Mouse (Mus musculus): Measurements from ENCODE around the gene Batf. TPM values are rescaled to one million over a fixed set of nuclear protein-coding genes. Genes with fewer than 3 reads are reported as not detected.
"Not testable (repeated sequence)": the region's sequence is repeated elsewhere in the genome, so short reads cannot be mapped to it uniquely, and the experiment has no call there.

The Batf gene
- polyA plus RNA-seq, 1 experiment, result not detected

DNA sequence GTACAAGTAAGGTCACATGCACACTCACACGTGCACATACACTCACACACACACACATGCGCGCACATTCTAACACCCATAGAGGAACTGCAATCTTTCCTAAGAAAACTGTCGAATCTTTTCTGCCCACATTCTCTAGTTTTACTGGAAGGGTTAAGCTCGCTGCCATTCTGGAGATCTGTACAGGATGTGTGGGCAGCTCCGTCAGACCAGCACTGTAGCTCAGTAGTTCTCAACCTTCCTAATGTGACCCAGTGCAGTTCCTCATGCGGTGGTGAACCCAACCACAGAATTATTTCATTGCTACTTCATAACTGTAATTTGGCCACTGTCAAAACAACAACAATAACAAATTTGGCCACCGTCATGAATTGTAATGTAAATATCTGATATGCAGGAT lies 12.6 kb upstream of the Batf start:
- H3K4me3 ChIP-seq (ENCODE audit: insufficient read depth, low read depth, low read length), result no peak overlapping the region

DNA sequence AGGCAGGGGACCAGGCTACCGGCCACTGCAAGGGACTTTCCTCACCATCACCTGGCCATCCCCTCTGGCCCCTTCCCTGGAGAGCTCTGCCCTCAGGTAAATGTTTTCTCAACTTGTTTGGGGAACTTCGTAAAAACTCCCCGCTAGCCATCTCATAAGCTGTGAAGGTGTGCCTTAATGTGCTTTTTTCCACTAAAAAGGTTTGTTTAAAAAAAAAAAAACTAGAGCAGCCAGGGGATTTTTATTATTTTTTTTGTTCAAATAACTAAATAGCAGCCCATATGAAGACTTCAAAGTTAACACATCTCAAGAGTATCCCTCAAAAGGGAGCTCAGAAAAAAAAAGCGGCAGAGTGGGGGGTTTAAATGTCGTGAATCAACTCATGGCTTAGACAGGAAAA lies 7.4 kb upstream of the Batf start:
- Histone ChIP-seq H3K27ac (ENCODE audit: insufficient read depth, low read depth, low read length) (no peak overlapping the region), H3K4me3 (ENCODE audit: insufficient read depth, low read depth, low read length) (no peak overlapping the region), H3K4me1 (ENCODE audit: control insufficient read depth, insufficient read depth, low read length) (no peaks in the 10 kb centered on the region)
- TF ChIP-seq POLR2A (IDR thresholded peaks at IDR 0.05; ENCODE audit: insufficient read depth, low read depth, low read length), result no peak
- TF ChIP-seq CTCF (IDR thresholded peaks at IDR 0.05; ENCODE audit: insufficient read depth, low read depth, low read length), result no peak
- 89% methylated on average over 5 of the region's 5 CpGs for WGBS

More for the DNA sequence above, 12.6 kb upstream of the Batf start:
- WGBS, result 94% methylated on average over 8 of the region's 8 CpGs
- TF ChIP-seq POLR2A (IDR thresholded peaks at IDR 0.05; ENCODE audit: insufficient read depth, low read depth, low read length) (no peak), CTCF (IDR thresholded peaks at IDR 0.05; ENCODE audit: insufficient read depth, low read depth, low read length) (no peak)
- no peak overlapping the region for H3K27ac ChIP-seq (ENCODE audit: insufficient read depth, low read depth, low read length)
- H3K4me1 ChIP-seq (ENCODE audit: control insufficient read depth, insufficient read depth, low read length), result peaks cover 4% of the 10 kb centered on the region

DNA sequence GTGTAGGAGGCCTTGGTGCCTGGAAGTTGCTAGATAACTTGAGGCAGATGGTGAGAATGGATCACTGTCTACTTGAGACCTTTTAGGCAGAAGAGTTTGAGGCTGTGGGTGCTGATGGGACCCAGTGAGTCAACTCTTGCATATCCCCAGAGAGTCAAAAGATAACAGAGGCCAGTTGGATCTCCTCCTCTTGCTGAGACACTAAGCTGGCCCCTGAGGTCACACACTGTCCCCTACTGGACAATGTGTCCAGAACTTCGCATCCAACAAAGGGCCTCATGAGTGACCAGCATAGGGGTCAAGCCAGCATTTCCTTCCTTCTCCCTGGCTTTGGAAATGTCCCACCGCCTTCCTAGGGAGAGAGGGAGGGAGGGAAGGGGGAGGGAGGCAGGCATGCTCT lies 6.7 kb upstream of the Batf start:
- TF ChIP-seq CTCF (IDR thresholded peaks at IDR 0.05; ENCODE audit: insufficient read depth, low read depth, low read length) (no peak), POLR2A (IDR thresholded peaks at IDR 0.05; ENCODE audit: insufficient read depth, low read depth, low read length) (no peak)
- Histone ChIP-seq H3K4me1 (ENCODE audit: control insufficient read depth, insufficient read depth, low read length) (no peaks in the 10 kb centered on the region), H3K27ac (ENCODE audit: insufficient read depth, low read depth, low read length) (no peak overlapping the region), H3K4me3 (ENCODE audit: insufficient read depth, low read depth, low read length) (no peak overlapping the region)
- 74% methylated on average over 2 of the region's 2 CpGs for WGBS

DNA sequence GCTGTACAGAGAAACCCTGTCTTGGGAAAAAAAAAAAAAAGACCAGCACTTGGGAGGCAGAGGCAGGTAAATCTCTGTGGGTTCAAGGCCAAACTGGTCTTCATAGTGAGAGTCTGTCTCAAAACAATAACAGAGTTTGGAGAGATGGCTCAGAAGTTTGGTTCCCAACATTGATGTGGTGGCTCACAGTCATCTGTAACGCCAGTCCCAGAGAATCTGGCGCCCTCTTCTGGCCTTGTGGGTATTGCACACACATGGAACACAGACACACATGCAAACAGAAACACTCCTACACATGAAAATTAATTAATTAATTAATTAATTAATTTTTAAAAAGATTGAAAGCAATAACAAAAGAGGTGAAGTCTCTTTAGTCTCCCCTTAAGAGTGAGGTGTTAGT lies 4.1 kb upstream of the Batf start:
- 50% methylated on average over 2 of the region's 2 CpGs for WGBS
- TF ChIP-seq POLR2A (IDR thresholded peaks at IDR 0.05; ENCODE audit: insufficient read depth, low read depth, low read length), result no peak
- TF ChIP-seq CTCF (IDR thresholded peaks at IDR 0.05; ENCODE audit: insufficient read depth, low read depth, low read length), result no peak
- Histone ChIP-seq H3K27ac (ENCODE audit: insufficient read depth, low read depth, low read length) (no peak overlapping the region), H3K4me3 (ENCODE audit: insufficient read depth, low read depth, low read length) (no peak overlapping the region), H3K4me1 (ENCODE audit: control insufficient read depth, insufficient read depth, low read length) (no peaks in the 10 kb centered on the region)

DNA sequence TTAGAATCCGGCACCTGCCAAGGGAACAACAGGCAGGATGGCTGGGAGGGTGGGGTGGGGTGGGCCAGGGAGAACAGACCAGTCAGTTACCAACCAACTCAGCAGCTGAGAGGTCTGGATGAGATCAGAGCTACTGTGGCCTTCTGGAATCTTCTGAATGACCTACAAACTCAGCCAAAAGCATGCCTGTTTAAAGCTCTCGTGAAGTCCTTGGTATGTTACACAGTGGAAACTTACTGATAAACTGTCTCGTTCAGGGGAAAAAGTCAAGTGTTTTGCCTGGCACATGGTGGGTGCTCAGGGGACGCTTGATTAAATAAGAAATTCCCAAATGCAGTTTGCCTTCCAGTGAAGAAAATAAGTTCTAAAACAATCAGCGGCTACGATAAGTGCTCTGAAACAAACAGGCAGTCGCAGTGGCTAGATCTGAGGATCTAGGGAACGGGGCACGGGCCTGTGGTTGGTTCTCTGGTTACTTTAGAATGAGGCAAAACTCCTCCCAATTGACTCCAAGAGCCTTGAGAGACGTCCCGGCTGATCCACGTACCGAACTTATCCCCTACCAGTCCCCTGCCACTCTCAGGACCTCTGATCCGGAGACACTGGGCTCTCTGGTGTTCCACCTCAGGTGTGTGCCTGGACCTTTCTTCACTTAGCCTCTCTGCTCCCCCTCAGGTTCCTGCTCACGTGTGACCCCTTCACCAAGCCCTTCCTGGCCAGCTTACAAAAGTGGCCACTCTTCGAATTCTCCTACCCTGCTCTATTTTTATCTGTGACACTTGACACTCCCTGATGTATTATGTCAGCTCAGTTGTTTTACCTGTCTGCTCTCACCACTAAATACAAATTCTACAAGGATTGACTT lies 1.8 kb upstream of the Batf start:
- TF ChIP-seq POLR2A (IDR thresholded peaks at IDR 0.05; ENCODE audit: insufficient read depth, low read depth, low read length) (no peak), CTCF (IDR thresholded peaks at IDR 0.05; ENCODE audit: insufficient read depth, low read depth, low read length) (no peak)
- no peak overlapping the region for H3K4me3 ChIP-seq (ENCODE audit: insufficient read depth, low read depth, low read length)
- WGBS, result 87% methylated on average over 16 of the region's 16 CpGs
- no peaks in the 10 kb centered on the region for H3K4me1 ChIP-seq (ENCODE audit: control insufficient read depth, insufficient read depth, low read length)
- H3K27ac ChIP-seq (ENCODE audit: insufficient read depth, low read depth, low read length), result no peak overlapping the region

DNA sequence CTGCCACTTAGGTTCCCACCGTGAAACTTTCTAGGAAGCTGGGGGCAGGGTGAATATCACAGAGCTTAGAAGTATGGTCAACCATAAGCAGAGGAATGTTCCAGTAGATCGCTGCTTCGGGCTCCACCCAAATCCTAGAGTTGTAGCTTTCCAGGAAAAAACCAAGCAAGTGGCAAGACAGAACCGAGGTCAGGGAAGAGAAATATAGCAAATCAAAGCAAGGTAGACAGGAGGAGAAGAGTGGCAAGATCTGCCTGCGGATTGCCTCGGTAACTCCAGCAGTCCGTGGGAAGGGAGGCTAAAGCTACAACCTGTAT lies 706 bp downstream of the Batf start:
- Histone ChIP-seq H3K4me1 (ENCODE audit: control insufficient read depth, insufficient read depth, low read length) (no peaks in the 10 kb centered on the region), H3K4me3 (ENCODE audit: insufficient read depth, low read depth, low read length) (no peak overlapping the region), H3K27ac (ENCODE audit: insufficient read depth, low read depth, low read length) (no peak overlapping the region)
- TF ChIP-seq POLR2A (IDR thresholded peaks at IDR 0.05; ENCODE audit: insufficient read depth, low read depth, low read length) (no peak), CTCF (IDR thresholded peaks at IDR 0.05; ENCODE audit: insufficient read depth, low read depth, low read length) (no peak)
- WGBS, result 78% methylated on average over 7 of the region's 7 CpGs

DNA sequence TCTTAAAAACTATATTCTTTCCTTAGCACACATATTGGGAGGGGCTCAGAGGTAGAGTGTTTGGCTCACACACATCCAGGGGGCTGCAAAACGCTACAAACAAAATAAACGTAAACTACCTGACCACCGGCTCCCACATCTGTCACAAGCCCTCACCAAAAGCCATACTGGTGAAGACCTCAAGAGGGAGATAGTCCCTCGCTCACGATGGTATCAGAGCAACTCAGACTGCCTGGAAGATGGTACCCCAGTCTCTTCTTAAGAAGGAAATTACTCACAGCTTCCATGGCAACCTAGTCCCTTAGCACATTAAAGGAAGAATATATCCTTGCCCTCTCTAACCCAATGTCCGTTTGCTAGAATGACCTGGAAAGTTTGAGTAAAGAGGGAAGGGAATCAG lies 1.4 kb downstream of the Batf start:
- no peak overlapping the region for H3K27ac ChIP-seq (ENCODE audit: insufficient read depth, low read depth, low read length)
- TF ChIP-seq CTCF (IDR thresholded peaks at IDR 0.05; ENCODE audit: insufficient read depth, low read depth, low read length) (no peak), POLR2A (IDR thresholded peaks at IDR 0.05; ENCODE audit: insufficient read depth, low read depth, low read length) (no peak)
- no peak overlapping the region for H3K4me3 ChIP-seq (ENCODE audit: insufficient read depth, low read depth, low read length)
- 74% methylated on average over 6 of the region's 6 CpGs for WGBS
- H3K4me1 ChIP-seq (ENCODE audit: control insufficient read depth, insufficient read depth, low read length), result no peaks in the 10 kb centered on the region

DNA sequence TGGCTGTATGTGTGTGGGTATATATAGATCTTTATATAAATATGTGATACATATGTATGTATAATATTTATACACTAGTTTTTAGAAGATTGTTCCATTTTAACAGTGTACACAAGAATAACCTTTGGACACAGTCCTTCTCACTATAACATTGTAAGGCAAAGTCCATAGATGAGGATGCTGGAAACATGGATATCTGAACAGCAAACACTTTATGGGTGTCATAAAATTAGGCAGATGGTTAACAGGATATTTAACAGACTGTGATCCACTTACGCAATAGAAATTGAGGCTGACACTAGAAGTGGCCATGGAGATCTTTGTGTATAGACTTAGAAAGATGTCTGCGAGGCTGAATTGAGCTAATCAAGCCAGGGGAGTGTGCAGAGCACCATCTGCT lies 9.3 kb downstream of the Batf start:
- Histone ChIP-seq H3K4me1 (ENCODE audit: control insufficient read depth, insufficient read depth, low read length) (no peaks in the 10 kb centered on the region), H3K27ac (ENCODE audit: insufficient read depth, low read depth, low read length) (no peak overlapping the region), H3K4me3 (ENCODE audit: insufficient read depth, low read depth, low read length) (no peak overlapping the region)
- TF ChIP-seq POLR2A (IDR thresholded peaks at IDR 0.05; ENCODE audit: insufficient read depth, low read depth, low read length), result no peak
- no peak for TF ChIP-seq CTCF (IDR thresholded peaks at IDR 0.05; ENCODE audit: insufficient read depth, low read depth, low read length)
- 97% methylated on average over 2 of the region's 2 CpGs for WGBS

DNA sequence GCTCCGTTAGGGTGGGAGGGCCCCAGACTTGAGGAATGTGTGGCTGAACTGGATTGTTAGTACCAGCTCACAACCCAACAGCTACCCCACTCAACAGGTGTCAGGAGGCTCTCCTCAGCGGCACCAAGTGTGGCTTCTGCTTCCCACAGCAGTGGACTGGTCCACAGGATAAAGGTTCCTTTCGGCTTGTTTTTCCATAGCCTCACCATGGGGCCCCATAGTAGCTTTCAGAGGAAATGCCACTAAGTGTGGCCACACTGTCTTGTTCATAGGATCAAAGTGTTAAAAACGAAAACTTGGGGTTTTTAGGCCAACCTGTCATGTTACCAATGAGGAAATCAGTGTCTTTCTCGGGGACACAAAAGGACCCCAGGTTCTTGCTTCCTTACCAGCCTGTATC lies 10.0 kb downstream of the Batf start:
- 83% methylated on average over 5 of the region's 5 CpGs for WGBS
- TF ChIP-seq CTCF (IDR thresholded peaks at IDR 0.05; ENCODE audit: insufficient read depth, low read depth, low read length) (no peak), POLR2A (IDR thresholded peaks at IDR 0.05; ENCODE audit: insufficient read depth, low read depth, low read length) (no peak)
- H3K4me1 ChIP-seq (ENCODE audit: control insufficient read depth, insufficient read depth, low read length), result no peaks in the 10 kb centered on the region
- H3K27ac ChIP-seq (ENCODE audit: insufficient read depth, low read depth, low read length), result no peak overlapping the region
- H3K4me3 ChIP-seq (ENCODE audit: insufficient read depth, low read depth, low read length), result no peak overlapping the region

DNA sequence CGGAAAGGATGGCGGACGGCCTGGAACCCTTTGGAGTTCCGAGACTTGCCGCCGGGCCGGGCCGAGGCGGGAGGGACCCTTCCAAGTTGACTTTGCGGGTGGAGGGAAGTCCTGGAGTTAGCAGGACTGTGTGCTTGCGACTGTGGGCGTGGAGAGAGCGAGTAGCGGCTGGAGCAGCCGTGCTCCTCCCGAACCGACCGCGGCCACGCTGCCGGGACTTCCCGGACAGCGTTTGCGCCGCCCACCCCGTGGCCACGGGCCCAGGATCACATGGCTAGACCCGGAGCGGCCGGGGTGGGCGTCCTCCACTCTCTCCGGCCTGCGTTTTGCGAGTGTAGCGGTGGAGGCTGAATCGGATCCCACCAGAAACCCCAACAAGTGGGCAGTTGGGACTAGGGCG lies 11.7 kb downstream of the Batf start:
- H3K27ac ChIP-seq (ENCODE audit: insufficient read depth, low read depth, low read length); H3K4me1 ChIP-seq (ENCODE audit: control insufficient read depth, insufficient read depth, low read length); H3K4me3 ChIP-seq (ENCODE audit: insufficient read depth, low read depth, low read length): not testable (repeated sequence)
- WGBS, result 43% methylated on average over 15 of the region's 37 CpGs
